Mouse (Mus musculus) liver, embryonic 16.5 days (tissue): Measurements from ENCODE around the gene Irf2bp2. TPM values are rescaled to one million over a fixed set of nuclear protein-coding genes. Genes with fewer than 3 reads are reported as not detected.
A peak's percentile ranks its signal among the peaks of the same experiment; 100 is the strongest.
"Not testable (repeated sequence)": the region's sequence is repeated elsewhere in the genome, so short reads cannot be mapped to it uniquely, and the experiment has no call there.

Source experiments
- ATAC-seq: fragments of 200-750 bp; cut with Nextera tagmentation; 2 replicates; pipeline ENCODE4 v1.8.0; 2017; ENCODE audit warnings: low read depth, mild to moderate bottlenecking, moderate number of reproducible peaks, moderate library complexity
- H3K27ac ChIP-seq: fragments of 300-500 bp; sonication (generic); 2 replicates; pipeline ENCODE4 v1.5.1; 2014; ENCODE audit warnings: mild to moderate bottlenecking, low read length
- H3K27me3 ChIP-seq: fragments of 300-500 bp; sonication (generic); 2 replicates; pipeline ENCODE4 v1.6.1; 2014; ENCODE audit warnings: low read depth, low read length, mixed read lengths; ENCODE audit not compliant: control insufficient read depth, insufficient read depth
- H3K36me3 ChIP-seq: fragments of 300-500 bp; sonication (generic); 2 replicates; pipeline ENCODE4 v1.6.1; 2014; ENCODE audit warnings: mild to moderate bottlenecking; ENCODE audit not compliant: control insufficient read depth, insufficient read depth
- H3K4me1 ChIP-seq: fragments of 300-500 bp; sonication (generic); 2 replicates; pipeline ENCODE4 v1.6.1; 2014; ENCODE audit warnings: low read depth, low read length, mixed read lengths; ENCODE audit not compliant: control insufficient read depth
- H3K4me2 ChIP-seq: fragments of 300-500 bp; sonication (generic); 2 replicates; pipeline ENCODE4 v1.6.1; 2014; ENCODE audit warnings: low read depth, low read length, mixed read lengths
- H3K4me3 ChIP-seq: fragments of 300-500 bp; sonication (generic); 2 replicates; pipeline ENCODE4 v1.5.1; 2014; ENCODE audit warnings: low read depth, mild to moderate bottlenecking, low read length
- H3K9ac ChIP-seq: fragments of 300-500 bp; sonication (generic); 2 replicates; pipeline ENCODE4 v1.6.1; 2014; ENCODE audit warnings: low read depth, low read length
- H3K9me3 ChIP-seq: fragments of 300-500 bp; sonication (generic); replicated peaks from 2 replicates; pipeline ENCODE4 v1.6.1; 2016; ENCODE audit warnings: low read length; ENCODE audit not compliant: control insufficient read depth
- WGBS: fragments of 180-500 bp; shearing (Covaris S2); extraction: QIAGEN DNeasy Blood & Tissue Kit; methylation state at CpG from one replicate; pipeline ENCODE4 v1.1.7; 2014; ENCODE audit not compliant: insufficient replicate concordance; 5-methylcytosine and 5-hydroxymethylcytosine counted together
- polyA plus RNA-seq: library from polyadenylated mRNA; unstranded; fragments of >200 nt; fragmentation: Nextera tagmentation; extraction: Ambion mirVana; gene quantifications from 2 replicates; pipeline ENCODE4 v1.2.1, GENCODE M21; 2015

The Irf2bp2 gene
- polyA plus RNA-seq, 1 experiment from 2014 or later, result 3.3 TPM

DNA sequence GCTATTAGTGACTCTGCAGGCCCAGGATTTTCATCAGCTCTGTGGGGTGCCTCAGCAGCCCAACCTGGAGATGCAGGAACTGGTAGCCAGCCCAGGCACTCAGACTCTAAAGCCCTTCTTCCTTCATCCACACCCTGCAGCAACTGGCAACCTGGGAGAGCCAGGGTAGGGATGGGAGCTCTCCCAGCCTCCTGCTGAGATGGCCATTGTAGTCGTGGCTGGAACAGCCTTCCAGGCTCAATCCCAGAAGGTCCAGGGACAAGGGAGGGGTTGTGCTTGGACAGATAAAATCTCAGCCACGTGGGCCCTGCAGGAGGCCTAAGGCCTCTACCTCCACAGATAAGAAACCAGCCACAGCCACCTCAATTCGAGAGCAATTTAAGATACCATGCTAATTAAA, 16.9 kb upstream of the Irf2bp2 start:
- H3K4me1 ChIP-seq, result peaks cover 24% of the 10 kb centered on the region
- no peak overlapping the region for H3K4me2 ChIP-seq
- WGBS, result 10% methylated on average over 3 of the region's 3 CpGs
- H3K36me3 ChIP-seq, result no peaks in the 10 kb centered on the region
- H3K9me3 ChIP-seq, result no peaks in the 10 kb centered on the region
- ATAC-seq, result no peak
- no peaks in the 10 kb centered on the region for H3K27me3 ChIP-seq
- no peak overlapping the region for H3K27ac ChIP-seq
- no peak overlapping the region for H3K9ac ChIP-seq
- H3K4me3 ChIP-seq, result no peak overlapping the region

DNA sequence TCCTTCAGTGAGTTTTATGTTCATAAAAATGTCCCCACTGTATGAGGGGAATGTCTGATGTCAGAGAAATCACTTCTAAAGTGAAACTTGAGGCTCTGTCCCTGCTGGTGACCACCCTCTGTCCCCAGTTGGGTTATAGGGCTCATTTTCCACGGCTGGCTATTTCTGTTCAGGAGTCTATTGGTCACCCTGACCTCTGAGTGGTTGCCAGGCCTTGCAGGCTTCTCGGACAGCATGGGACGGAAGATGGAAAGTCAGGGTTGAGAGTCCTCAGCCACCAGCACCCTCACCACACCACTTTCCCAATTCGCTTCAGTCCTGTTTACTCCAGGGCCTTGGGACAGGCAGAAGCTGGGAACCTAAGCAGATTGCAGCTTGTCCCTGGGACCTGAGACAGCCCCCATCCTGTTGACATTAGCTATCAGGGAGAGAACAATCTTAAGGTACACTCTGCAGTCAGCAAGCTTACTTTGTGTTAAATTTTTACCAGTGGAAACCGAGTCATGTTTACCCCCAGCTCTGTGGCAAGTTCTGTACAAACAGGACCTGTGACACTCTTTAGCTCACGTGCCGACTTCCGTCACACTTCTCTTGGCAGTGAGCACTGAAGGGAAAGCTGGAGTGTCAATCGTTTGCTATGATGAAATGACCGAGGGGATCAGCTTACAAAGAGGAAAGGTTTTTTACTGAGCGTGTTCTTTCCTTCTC, 15.9 kb upstream of the Irf2bp2 start:
- Histone ChIP-seq H3K9me3 (no peaks in the 10 kb centered on the region), H3K4me3 (no peak overlapping the region), H3K4me2 (no peak overlapping the region), H3K27me3 (no peaks in the 10 kb centered on the region), H3K4me1 (peaks cover 14% of the 10 kb centered on the region), H3K36me3 (no peaks in the 10 kb centered on the region), H3K9ac (no peak overlapping the region), H3K27ac (peak overlapping the region; percentile 68)
- WGBS, result 64% methylated on average over 11 of the region's 11 CpGs
- ATAC-seq, result peak; percentile 63

DNA sequence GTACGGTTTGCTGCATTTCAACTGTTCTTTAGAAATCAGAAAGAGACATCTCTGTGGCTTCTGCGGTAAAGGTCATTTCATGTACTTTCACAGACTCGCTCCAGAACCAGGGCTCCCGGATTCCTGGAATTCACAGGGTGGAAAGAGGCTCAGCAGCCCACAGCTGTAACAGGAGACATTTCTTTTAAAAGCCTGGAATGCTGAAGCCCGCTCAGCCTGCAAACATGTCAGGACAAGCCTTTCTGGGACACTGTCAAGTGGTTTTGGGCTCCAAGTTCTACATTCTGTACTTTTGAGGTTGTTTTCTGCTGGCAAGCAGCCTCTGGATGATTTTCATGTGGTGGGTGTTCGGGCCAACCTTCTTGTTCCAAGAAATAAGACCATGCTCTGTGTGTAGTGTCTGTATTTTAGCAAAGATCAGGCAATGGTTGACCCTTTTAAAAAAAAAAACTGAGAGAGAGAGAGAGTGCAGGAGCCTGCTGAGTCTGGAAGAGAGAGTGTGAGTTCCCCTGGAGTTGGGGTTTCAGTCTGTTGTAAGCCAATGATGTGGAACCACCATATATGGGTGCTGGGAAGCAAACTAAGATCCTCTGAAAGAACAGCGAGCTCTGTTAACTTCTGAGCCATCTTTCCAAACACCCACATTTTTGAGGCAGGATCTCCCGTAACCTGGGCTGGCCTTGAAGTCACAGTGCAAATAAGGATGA, 9.6 kb upstream of the Irf2bp2 start:
- no peak overlapping the region for H3K4me2 ChIP-seq
- H3K27me3 ChIP-seq, result no peaks in the 10 kb centered on the region
- H3K36me3 ChIP-seq, result no peaks in the 10 kb centered on the region
- H3K4me1 ChIP-seq, result peaks cover 11% of the 10 kb centered on the region
- no peak overlapping the region for H3K9ac ChIP-seq
- no peak overlapping the region for H3K27ac ChIP-seq
- no peak overlapping the region for H3K4me3 ChIP-seq
- no peak for ATAC-seq
- 44% methylated on average over 8 of the region's 8 CpGs for WGBS
- H3K9me3 ChIP-seq, result no peaks in the 10 kb centered on the region

- ATAC-seq, result no peak
- no peak overlapping the region for H3K27ac ChIP-seq
- no peaks in the 10 kb centered on the region for H3K27me3 ChIP-seq
- H3K9me3 ChIP-seq, result no peaks in the 10 kb centered on the region
- WGBS, result 51% methylated on average over 8 of the region's 8 CpGs
- H3K4me1 ChIP-seq, result peaks cover 18% of the 10 kb centered on the region
- no peak overlapping the region for H3K9ac ChIP-seq
- no peak overlapping the region for H3K4me2 ChIP-seq
- no peaks in the 10 kb centered on the region for H3K36me3 ChIP-seq
- no peak overlapping the region for H3K4me3 ChIP-seq
These were observed 8.9 kb upstream of the Irf2bp2 start for GRCm38 (mm10) chr8:126602641-126603040.

- WGBS, result 59% methylated on average over 5 of the region's 5 CpGs
- Histone ChIP-seq H3K9me3 (no peaks in the 10 kb centered on the region), H3K4me1 (peaks cover 32% of the 10 kb centered on the region), H3K27me3 (no peaks in the 10 kb centered on the region), H3K27ac (no peak overlapping the region), H3K4me2 (no peak overlapping the region), H3K9ac (no peak overlapping the region), H3K36me3 (no peaks in the 10 kb centered on the region), H3K4me3 (no peak overlapping the region)
- no peak for ATAC-seq
These were observed 7.5 kb upstream of the Irf2bp2 start for GRCm38 (mm10) chr8:126601325-126601724.

- H3K36me3 ChIP-seq, result no peaks in the 10 kb centered on the region
- peaks cover 37% of the 10 kb centered on the region for H3K4me1 ChIP-seq
- H3K9ac ChIP-seq, result no peak overlapping the region
- H3K27me3 ChIP-seq, result no peaks in the 10 kb centered on the region
- H3K9me3 ChIP-seq, result no peaks in the 10 kb centered on the region
- no peak overlapping the region for H3K4me3 ChIP-seq
- H3K4me2 ChIP-seq, result no peak overlapping the region
- no peak for ATAC-seq
- H3K27ac ChIP-seq, result no peak overlapping the region
- 44% methylated on average over 7 of the region's 7 CpGs for WGBS
These were observed 7.0 kb upstream of the Irf2bp2 start for GRCm38 (mm10) chr8:126600816-126601243.

GRCm38 (mm10) chr8:126600388-126600787, 6.6 kb upstream of the Irf2bp2 start:
- not testable (repeated sequence) for H3K36me3 ChIP-seq, H3K9ac ChIP-seq, H3K27ac ChIP-seq, H3K27me3 ChIP-seq, H3K4me2 ChIP-seq, H3K9me3 ChIP-seq, ATAC-seq, H3K4me3 ChIP-seq
- WGBS, result 78% methylated on average over 5 of the region's 6 CpGs
- peaks cover 41% of the 10 kb centered on the region for H3K4me1 ChIP-seq

GRCm38 (mm10) chr8:126599297-126599696, 5.5 kb upstream of the Irf2bp2 start:
- Histone ChIP-seq H3K9ac (no peak overlapping the region), H3K27me3 (no peaks in the 10 kb centered on the region), H3K4me1 (peaks cover 50% of the 10 kb centered on the region), H3K36me3 (no peaks in the 10 kb centered on the region), H3K4me2 (no peak overlapping the region), H3K4me3 (no peak overlapping the region), H3K9me3 (no peaks in the 10 kb centered on the region), H3K27ac (no peak overlapping the region)
- no peak for ATAC-seq
- whole genome bisulfite sequencing, result 44% methylated on average over 4 of the region's 4 CpGs

DNA sequence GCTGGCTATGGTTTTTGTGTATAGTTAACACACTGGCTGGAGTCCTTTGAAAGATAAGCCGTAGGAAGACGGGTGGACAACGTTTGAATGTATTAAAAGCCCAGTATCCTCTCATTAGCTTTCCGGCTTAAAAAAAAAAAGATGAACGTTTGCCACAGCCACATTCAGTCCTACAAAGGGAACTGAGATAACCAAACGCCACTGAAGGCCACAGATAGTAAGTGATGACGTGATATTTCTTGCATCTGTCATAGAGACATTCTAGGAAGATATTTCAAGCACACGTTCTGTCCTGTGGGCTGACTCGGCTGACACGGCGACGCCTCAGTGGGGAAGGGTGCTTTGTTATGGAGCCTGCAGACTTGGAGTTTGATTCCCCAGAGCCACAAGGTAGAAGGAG, 4.4 kb upstream of the Irf2bp2 start:
- Histone ChIP-seq H3K4me2 (peak overlapping the region; percentile 46), H3K4me3 (no peak overlapping the region), H3K27ac (peak overlapping the region; percentile 96), H3K9ac (peak overlapping the region; percentile 40; the same call in 1 of the 2 replicates), H3K27me3 (no peaks in the 10 kb centered on the region), H3K4me1 (peaks cover 50% of the 10 kb centered on the region), H3K9me3 (no peaks in the 10 kb centered on the region), H3K36me3 (no peaks in the 10 kb centered on the region)
- 11% methylated on average over 12 of the region's 12 CpGs for WGBS
- ATAC-seq, result peak; percentile 20
